Mouse (Mus musculus) splenic B cell, adult 2 months (primary cell): ENCODE measurements at regions not wholly inside any gene's neighbourhood (a gene's known extent, or its start where the extent isn't known, plus 50 kb on each side); places are given as distances from the start of the nearest gene placed in this dataset.

Source experiments
- DNase-seq: peaks from one replicate; pipeline ENCODE4 v3.0.0-alpha.2; 2011; ENCODE audit warnings: low read depth, low spot score
- H3K27me3 ChIP-seq: 2 replicates; pipeline ENCODE4 v1.6.1; 2012; ENCODE audit warnings: mild to moderate bottlenecking, low read length, moderate library complexity, mixed read lengths; ENCODE audit not compliant: control insufficient read depth, poor library complexity, insufficient read depth, severe bottlenecking
- H3K36me3 ChIP-seq: 2 replicates; pipeline ENCODE4 v1.6.1; 2012; ENCODE audit warnings: mild to moderate bottlenecking, low read length, moderate library complexity, mixed read lengths; ENCODE audit not compliant: control insufficient read depth, poor library complexity, insufficient read depth, severe bottlenecking

- no peak for DNase-seq
- Histone ChIP-seq H3K27me3 (no peaks in the 10 kb centered on the region), H3K36me3 (no peaks in the 10 kb centered on the region)
Measured at GRCm38 (mm10) chr6:127207308-127207707, 55.3 kb upstream of the Ccnd2 start.

GRCm38 (mm10) chr6:127213355-127213754 is 61.4 kb upstream of the Ccnd2 start:
- peak; percentile 28 for DNase-seq
- no peaks in the 10 kb centered on the region for H3K36me3 ChIP-seq
- no peaks in the 10 kb centered on the region for H3K27me3 ChIP-seq

GRCm38 (mm10) chr6:127215915-127216314 is 63.9 kb upstream of the Ccnd2 start:
- DNase-seq, result no peak
- Histone ChIP-seq H3K36me3 (no peaks in the 10 kb centered on the region), H3K27me3 (no peaks in the 10 kb centered on the region)

- no peak for DNase-seq
- Histone ChIP-seq H3K36me3 (no peaks in the 10 kb centered on the region), H3K27me3 (no peaks in the 10 kb centered on the region)
Measured at GRCm38 (mm10) chr6:127218634-127219445, 66.8 kb upstream of the Ccnd2 start.

GRCm38 (mm10) chr6:127219446-127219802 is 67.4 kb upstream of the Ccnd2 start:
- Histone ChIP-seq H3K27me3 (no peaks in the 10 kb centered on the region), H3K36me3 (no peaks in the 10 kb centered on the region)
- no peak for DNase-seq

- Histone ChIP-seq H3K27me3 (no peaks in the 10 kb centered on the region), H3K36me3 (no peaks in the 10 kb centered on the region)
- no peak for DNase-seq
Measured at GRCm38 (mm10) chr6:127226242-127226983, 74.4 kb upstream of the Ccnd2 start.

GRCm38 (mm10) chr6:127236510-127237109 is 84.6 kb upstream of the Ccnd2 start:
- DNase-seq, result peak; percentile 95

GRCm38 (mm10) chr6:127237168-127237567 is 85.2 kb upstream of the Ccnd2 start:
- peak; percentile 41 for DNase-seq
- no peaks in the 10 kb centered on the region for H3K36me3 ChIP-seq

More at GRCm38 (mm10) chr6:127236510-127237109, 84.6 kb upstream of the Ccnd2 start:
- Histone ChIP-seq H3K36me3 (no peaks in the 10 kb centered on the region), H3K27me3 (no peaks in the 10 kb centered on the region)

GRCm38 (mm10) chr6:127239529-127240471 is 87.8 kb upstream of the Ccnd2 start:
- Histone ChIP-seq H3K36me3 (no peaks in the 10 kb centered on the region), H3K27me3 (no peaks in the 10 kb centered on the region)
- peak; percentile 72 for DNase-seq

More at GRCm38 (mm10) chr6:127237168-127237567, 85.2 kb upstream of the Ccnd2 start:
- H3K27me3 ChIP-seq, result no peaks in the 10 kb centered on the region

GRCm38 (mm10) chr6:127240472-127241375 is 88.7 kb upstream of the Ccnd2 start:
- no peak for DNase-seq
- Histone ChIP-seq H3K36me3 (no peaks in the 10 kb centered on the region), H3K27me3 (no peaks in the 10 kb centered on the region)

- no peaks in the 10 kb centered on the region for H3K36me3 ChIP-seq
- no peaks in the 10 kb centered on the region for H3K27me3 ChIP-seq
- no peak for DNase-seq
Measured at GRCm38 (mm10) chr6:127241693-127242425, 89.9 kb upstream of the Ccnd2 start.

GRCm38 (mm10) chr6:127243032-127243431 is 91.0 kb upstream of the Ccnd2 start:
- Histone ChIP-seq H3K36me3 (no peaks in the 10 kb centered on the region), H3K27me3 (no peaks in the 10 kb centered on the region)
- DNase-seq, result no peak
